Mouse (Mus musculus): ENCODE results near the gene Pcp2. TPM values are rescaled to one million over a fixed set of nuclear protein-coding genes. Genes with fewer than 3 reads are reported as not detected.

Gene Pcp2
- polyA plus RNA-seq, 2 experiments from 2014 or later: not detected

Other genes with a start within 250 kb of the Pcp2 start
- 10 to 100 TPM; 23.2 to 30.6 TPM for gene Arhgef18, start 232.5 kb downstream of the Pcp2 start, polyA plus RNA-seq (2017; shearing (Covaris generic))
- gene Pex11g, start 157.9 kb downstream of the Pcp2 start, polyA plus RNA-seq (2017; shearing (Covaris generic)): 10 to 100 TPM; 10.9 to 15.4 TPM
- not detected for gene Tex45, start 154.7 kb downstream of the Pcp2 start, polyA plus RNA-seq (2017; shearing (Covaris generic))
- 1 to 10 TPM in 1 of 2 experiments, under 1 TPM in 1; 0.97 to 1.0 TPM for gene Zfp358, start 132.4 kb downstream of the Pcp2 start, polyA plus RNA-seq (2017; shearing (Covaris generic))
- 10 to 100 TPM; 17.0 to 19.1 TPM for gene Mcoln1, start 125.1 kb downstream of the Pcp2 start, polyA plus RNA-seq (2017; shearing (Covaris generic))
- gene Pnpla6, start 110.2 kb downstream of the Pcp2 start, polyA plus RNA-seq (2017; shearing (Covaris generic)): 10 to 100 TPM; 18.8 to 24.8 TPM
- gene C330021F23Rik, start 57.6 kb downstream of the Pcp2 start, polyA plus RNA-seq (2017; shearing (Covaris generic)): not detected
- gene Camsap3, start 38.3 kb downstream of the Pcp2 start, polyA plus RNA-seq (2017; shearing (Covaris generic)): not detected
- gene Xab2, start 4.2 kb downstream of the Pcp2 start, polyA plus RNA-seq (2017; shearing (Covaris generic)): 10 to 100 TPM; 65.9 to 74.1 TPM
- gene Pet100, start 4.0 kb downstream of the Pcp2 start, polyA plus RNA-seq (2017; shearing (Covaris generic)): 100 to 1,000 TPM in 1 of 2 experiments, 10 to 100 TPM in 1; 95.4 to 145 TPM
- 100 to 1,000 TPM; 184 to 205 TPM for gene Stxbp2, start 5.4 kb upstream of the Pcp2 start, polyA plus RNA-seq (2017; shearing (Covaris generic))
- not detected for gene Retn, start 30.2 kb upstream of the Pcp2 start, polyA plus RNA-seq (2017; shearing (Covaris generic))
- under 1 TPM in 1 of 2 experiments, not detected in 1; 0.43 TPM for gene Mcemp1, start 40.2 kb upstream of the Pcp2 start, polyA plus RNA-seq (2017; shearing (Covaris generic))
- gene Fcor, start 46.8 kb upstream of the Pcp2 start, polyA plus RNA-seq (2017; shearing (Covaris generic)): not detected
- gene Trappc5, start 50.8 kb upstream of the Pcp2 start, polyA plus RNA-seq (2017; shearing (Covaris generic)): 10 to 100 TPM; 24.9 to 27.7 TPM
- gene Fcer2a, start 68.6 kb upstream of the Pcp2 start, polyA plus RNA-seq (2017; shearing (Covaris generic)): 1 to 10 TPM in 1 of 2 experiments, under 1 TPM in 1; 0.77 to 5.1 TPM
- gene Clec4g, start 95.1 kb upstream of the Pcp2 start, polyA plus RNA-seq (2017; shearing (Covaris generic)): not detected
- gene Cd209a, start 123.4 kb upstream of the Pcp2 start, polyA plus RNA-seq (2017; shearing (Covaris generic)): not detected
- gene Cd209e, start 228.8 kb upstream of the Pcp2 start, polyA plus RNA-seq (2017; shearing (Covaris generic)): not detected